Mouse (Mus musculus) heart, embryonic 10.5 days (tissue): ENCODE measurements around the gene Borcs6. TPM values are rescaled to one million over a fixed set of nuclear protein-coding genes. Genes with fewer than 3 reads are reported as not detected.

ENCODE experiments used
- DNase-seq: peaks from one replicate; pipeline ENCODE4 v3.0.0-alpha.2; 2017; ENCODE audit warnings: low spot score
- H3K27ac ChIP-seq: fragments of 300-500 bp; sonication (generic); 2 replicates; pipeline ENCODE4 v1.5.1; 2016; ENCODE audit warnings: mild to moderate bottlenecking
- H3K27me3 ChIP-seq: fragments of 300-500 bp; sonication (generic); 2 replicates; pipeline ENCODE4 v1.6.1; 2016; ENCODE audit warnings: mild to moderate bottlenecking; ENCODE audit not compliant: poor library complexity, insufficient read depth, severe bottlenecking
- H3K36me3 ChIP-seq: fragments of 300-500 bp; sonication (generic); 2 replicates; pipeline ENCODE4 v1.6.1; 2016; ENCODE audit warnings: mild to moderate bottlenecking, moderate library complexity
- H3K4me1 ChIP-seq: fragments of 300-500 bp; sonication (generic); 2 replicates; pipeline ENCODE4 v1.6.1; 2016; ENCODE audit warnings: mild to moderate bottlenecking
- H3K4me3 ChIP-seq: fragments of 300-500 bp; sonication (generic); 2 replicates; pipeline ENCODE4 v1.5.1; 2016; ENCODE audit warnings: mild to moderate bottlenecking, moderate library complexity
- H3K9me3 ChIP-seq: fragments of 300-500 bp; sonication (generic); 2 replicates; pipeline ENCODE4 v1.6.1; 2016; ENCODE audit warnings: mild to moderate bottlenecking, moderate library complexity
- WGBS: fragments of 180-500 bp; shearing (Covaris S2); methylation state at CpG from one replicate; pipeline ENCODE4 v1.1.7; 2016; 5-methylcytosine and 5-hydroxymethylcytosine counted together
- polyA plus RNA-seq: library from polyadenylated mRNA; unstranded; fragments of >200 nt; fragmentation: Nextera tagmentation; extraction: Ambion mirVana; gene quantifications from 2 replicates; pipeline ENCODE4 v1.2.1, GENCODE M21; 2016

Gene Borcs6
- polyA plus RNA-seq, 1 experiment from 2014 or later, result 9.0 TPM

GRCm38 (mm10) chr11:69035849-69036248, 23.7 kb upstream of the Borcs6 start:
- Histone ChIP-seq H3K27me3 (no peaks in the 10 kb centered on the region), H3K4me3 (peak overlapping the region; percentile 77), H3K9me3 (no peaks in the 10 kb centered on the region), H3K4me1 (peaks cover 30% of the 10 kb centered on the region), H3K36me3 (peaks cover 54% of the 10 kb centered on the region), H3K27ac (peak overlapping the region; percentile 77)
- peak; percentile 94 for DNase-seq
- WGBS, result 9% methylated on average over 8 of the region's 8 CpGs

- Histone ChIP-seq H3K36me3 (peaks cover 46% of the 10 kb centered on the region), H3K27ac (peak overlapping the region; percentile 87), H3K27me3 (no peaks in the 10 kb centered on the region), H3K9me3 (no peaks in the 10 kb centered on the region), H3K4me1 (peaks cover 30% of the 10 kb centered on the region), H3K4me3 (peak overlapping the region; percentile 77)
- DNase-seq, result peak; percentile 90
- 10% methylated on average over 20 of the region's 20 CpGs for WGBS
Measured at GRCm38 (mm10) chr11:69036486-69037230, 22.9 kb upstream of the Borcs6 start.

- Histone ChIP-seq H3K36me3 (peaks cover 40% of the 10 kb centered on the region), H3K27ac (peak overlapping the region; percentile 87), H3K4me3 (peak overlapping the region; percentile 77), H3K4me1 (peaks cover 30% of the 10 kb centered on the region), H3K9me3 (no peaks in the 10 kb centered on the region), H3K27me3 (no peaks in the 10 kb centered on the region)
- peak; percentile 92 for DNase-seq
- WGBS, result 1% methylated on average over 34 of the region's 34 CpGs
Measured at GRCm38 (mm10) chr11:69037231-69038061, 22.1 kb upstream of the Borcs6 start.

- peaks cover 32% of the 10 kb centered on the region for H3K36me3 ChIP-seq
- no peak overlapping the region for H3K27ac ChIP-seq
- no peaks in the 10 kb centered on the region for H3K27me3 ChIP-seq
- H3K9me3 ChIP-seq, result no peaks in the 10 kb centered on the region
- WGBS, result 68% methylated on average over 5 of the region's 5 CpGs
- DNase-seq, result no peak
- H3K4me1 ChIP-seq, result peaks cover 30% of the 10 kb centered on the region
- H3K4me3 ChIP-seq, result 0 out of 2 replicates have a peak overlapping the region, but pooled peaks have one; percentile 77
Measured at GRCm38 (mm10) chr11:69038173-69038572, 21.3 kb upstream of the Borcs6 start.

GRCm38 (mm10) chr11:69045531-69046394, 13.8 kb upstream of the Borcs6 start, which contains the start of gene Aurkb:
Gene Aurkb, plus strand, starts transcription at chr11:69045647.
- peak within 1 kb of the TSS; percentile 96 for H3K4me3 ChIP-seq
- peaks cover 24% of the 10 kb centered on the region for H3K4me1 ChIP-seq
- no peaks in the 10 kb centered on the region for H3K9me3 ChIP-seq
- H3K27me3 ChIP-seq, result no peaks in the 10 kb centered on the region
- WGBS, result under 1% methylated on average over 54 of the region's 54 CpGs
- DNase-seq, result peak; percentile 96
- peaks cover 32% of the 10 kb centered on the region for H3K36me3 ChIP-seq
- H3K27ac ChIP-seq, result peak within 1 kb of the TSS; percentile 96

- peaks cover 24% of the 10 kb centered on the region for H3K4me1 ChIP-seq
- no peaks in the 10 kb centered on the region for H3K27me3 ChIP-seq
- H3K4me3 ChIP-seq, result peak overlapping the region; percentile 96
- DNase-seq, result no peak
- no peaks in the 10 kb centered on the region for H3K9me3 ChIP-seq
- peaks cover 38% of the 10 kb centered on the region for H3K36me3 ChIP-seq
- WGBS, result 17% methylated on average over 9 of the region's 9 CpGs
- H3K27ac ChIP-seq, result peak overlapping the region; percentile 96
Measured at GRCm38 (mm10) chr11:69046395-69046774, 13.1 kb upstream of the Borcs6 start.

- WGBS, result 90% methylated on average over 12 of the region's 12 CpGs
- Histone ChIP-seq H3K9me3 (no peaks in the 10 kb centered on the region), H3K4me1 (peaks cover 24% of the 10 kb centered on the region), H3K27ac (no peak overlapping the region), H3K27me3 (no peaks in the 10 kb centered on the region), H3K4me3 (peak overlapping the region; percentile 96), H3K36me3 (peaks cover 44% of the 10 kb centered on the region)
- DNase-seq, result peak; percentile 75
Measured at GRCm38 (mm10) chr11:69047592-69047991, 11.9 kb upstream of the Borcs6 start.

GRCm38 (mm10) chr11:69048151-69048550, 11.4 kb upstream of the Borcs6 start:
- Histone ChIP-seq H3K4me1 (peaks cover 24% of the 10 kb centered on the region), H3K27me3 (no peaks in the 10 kb centered on the region), H3K4me3 (no peak overlapping the region), H3K36me3 (peaks cover 50% of the 10 kb centered on the region), H3K9me3 (no peaks in the 10 kb centered on the region), H3K27ac (no peak overlapping the region)
- WGBS, result 90% methylated on average over 14 of the region's 14 CpGs
- peak; percentile 70 for DNase-seq

- Histone ChIP-seq H3K4me1 (peaks cover 24% of the 10 kb centered on the region), H3K27me3 (no peaks in the 10 kb centered on the region), H3K9me3 (no peaks in the 10 kb centered on the region), H3K36me3 (peaks cover 65% of the 10 kb centered on the region), H3K4me3 (no peak overlapping the region), H3K27ac (no peak overlapping the region)
- DNase-seq, result peak; percentile 70
- 89% methylated on average over 8 of the region's 8 CpGs for WGBS
Measured at GRCm38 (mm10) chr11:69050748-69051147, 8.8 kb upstream of the Borcs6 start.

- 89% methylated on average over 4 of the region's 4 CpGs for WGBS
- H3K9me3 ChIP-seq, result no peaks in the 10 kb centered on the region
Measured at GRCm38 (mm10) chr11:69051771-69052170, 7.7 kb upstream of the Borcs6 start.

GRCm38 (mm10) chr11:69052824-69053421, 6.6 kb upstream of the Borcs6 start:
- WGBS, result 85% methylated on average over 2 of the region's 2 CpGs
- Histone ChIP-seq H3K36me3 (peaks cover 61% of the 10 kb centered on the region), H3K27ac (no peak overlapping the region), H3K4me1 (peaks cover 9% of the 10 kb centered on the region; the same call in 1 of the 2 replicates), H3K9me3 (no peaks in the 10 kb centered on the region), H3K27me3 (no peaks in the 10 kb centered on the region), H3K4me3 (no peak overlapping the region)
- DNase-seq, result peak; percentile 71

More at GRCm38 (mm10) chr11:69051771-69052170, 7.7 kb upstream of the Borcs6 start:
- Histone ChIP-seq H3K4me1 (peaks cover 21% of the 10 kb centered on the region), H3K36me3 (peaks cover 65% of the 10 kb centered on the region), H3K4me3 (no peak overlapping the region), H3K27ac (no peak overlapping the region), H3K27me3 (no peaks in the 10 kb centered on the region)
- no peak for DNase-seq

GRCm38 (mm10) chr11:69053848-69054247, 5.7 kb upstream of the Borcs6 start:
- WGBS, result 72% methylated on average over 3 of the region's 3 CpGs
- peaks cover 52% of the 10 kb centered on the region for H3K36me3 ChIP-seq

More at GRCm38 (mm10) chr11:69053848-69054247, 5.7 kb upstream of the Borcs6 start:
- DNase-seq, result no peak
- no peak overlapping the region for H3K4me3 ChIP-seq
- H3K27me3 ChIP-seq, result no peaks in the 10 kb centered on the region
- no peak overlapping the region for H3K27ac ChIP-seq
- peaks cover 10% of the 10 kb centered on the region for H3K4me1 ChIP-seq
- H3K9me3 ChIP-seq, result no peaks in the 10 kb centered on the region
